Mouse (Mus musculus) neural tube, embryonic 11.5 days (tissue): Measurements from ENCODE around the gene Etfdh. TPM values are rescaled to one million over a fixed set of nuclear protein-coding genes. Genes with fewer than 3 reads are reported as not detected.
A peak's percentile ranks its signal among the peaks of the same experiment; 100 is the strongest.

Experiments
- ATAC-seq: fragments of 200-750 bp; cut with Nextera tagmentation; 2 replicates; pipeline ENCODE4 v1.8.0; 2017; ENCODE audit warnings: moderate number of reproducible peaks, mild to moderate bottlenecking, moderate TSS enrichment, moderate library complexity; ENCODE audit not compliant: insufficient read depth, low FRiP score, low TSS enrichment
- DNase-seq: peaks from one replicate; pipeline ENCODE4 v3.0.0-alpha.2; 2015; ENCODE audit warnings: low spot score
- H3K27ac ChIP-seq: fragments of 300-500 bp; sonication (generic); 2 replicates; pipeline ENCODE4 v1.5.1; 2014; ENCODE audit warnings: low read depth, mild to moderate bottlenecking, low read length
- H3K27me3 ChIP-seq: fragments of 300-500 bp; sonication (generic); 2 replicates; pipeline ENCODE4 v1.6.1; 2014; ENCODE audit warnings: mild to moderate bottlenecking, low read length, mixed read lengths; ENCODE audit not compliant: control insufficient read depth, insufficient read depth
- H3K36me3 ChIP-seq: fragments of 300-500 bp; sonication (generic); 2 replicates; pipeline ENCODE4 v1.6.1; 2014; ENCODE audit warnings: mild to moderate bottlenecking, low read length, moderate library complexity, mixed read lengths; ENCODE audit not compliant: control insufficient read depth, insufficient read depth
- H3K4me1 ChIP-seq: fragments of 300-500 bp; sonication (generic); 2 replicates; pipeline ENCODE4 v1.6.1; 2014; ENCODE audit warnings: low read length, mixed read lengths; ENCODE audit not compliant: control insufficient read depth, insufficient read depth
- H3K4me2 ChIP-seq: fragments of 300-500 bp; sonication (generic); 2 replicates; pipeline ENCODE4 v1.6.1; 2014; ENCODE audit warnings: low read depth, mild to moderate bottlenecking, moderate library complexity
- H3K4me3 ChIP-seq: fragments of 300-500 bp; sonication (generic); 2 replicates; pipeline ENCODE4 v1.5.1; 2014; ENCODE audit warnings: low read depth, low read length
- H3K9ac ChIP-seq: fragments of 300-500 bp; sonication (generic); 2 replicates; pipeline ENCODE4 v1.6.1; 2014; ENCODE audit warnings: mild to moderate bottlenecking, low read length
- H3K9me3 ChIP-seq: fragments of 300-500 bp; sonication (generic); 2 replicates; pipeline ENCODE4 v1.6.1; 2016; ENCODE audit warnings: low read length; ENCODE audit not compliant: control insufficient read depth
- WGBS: fragments of 180-500 bp; shearing (Covaris S2); extraction: QIAGEN DNeasy Blood & Tissue Kit; methylation state at CpG from one replicate; pipeline ENCODE4 v1.1.7; 2014; 5-methylcytosine and 5-hydroxymethylcytosine counted together
- polyA plus RNA-seq: library from polyadenylated mRNA; unstranded; fragments of >200 nt; fragmentation: Nextera tagmentation; extraction: Ambion mirVana; gene quantifications from 2 replicates; pipeline ENCODE4 v1.2.1, GENCODE M21; 2014

Etfdh gene
- polyA plus RNA-seq, 1 experiment from 2014 or later, result 56.1 TPM

- WGBS, result 78% methylated on average over 2 of the region's 2 CpGs
- Histone ChIP-seq H3K4me2 (no peak overlapping the region), H3K36me3 (no peaks in the 10 kb centered on the region; the same call in none of the 2 replicates), H3K9me3 (no peaks in the 10 kb centered on the region), H3K9ac (no peak overlapping the region), H3K4me1 (peaks cover 6% of the 10 kb centered on the region; the same call in 1 of the 2 replicates), H3K4me3 (no peak overlapping the region), H3K27ac (no peak overlapping the region), H3K27me3 (no peaks in the 10 kb centered on the region)
- ATAC-seq (no peak), DNase-seq (no peak)
Measured at GRCm38 (mm10) chr3:79589671-79590070, 39.6 kb downstream of the Etfdh start.

DNA sequence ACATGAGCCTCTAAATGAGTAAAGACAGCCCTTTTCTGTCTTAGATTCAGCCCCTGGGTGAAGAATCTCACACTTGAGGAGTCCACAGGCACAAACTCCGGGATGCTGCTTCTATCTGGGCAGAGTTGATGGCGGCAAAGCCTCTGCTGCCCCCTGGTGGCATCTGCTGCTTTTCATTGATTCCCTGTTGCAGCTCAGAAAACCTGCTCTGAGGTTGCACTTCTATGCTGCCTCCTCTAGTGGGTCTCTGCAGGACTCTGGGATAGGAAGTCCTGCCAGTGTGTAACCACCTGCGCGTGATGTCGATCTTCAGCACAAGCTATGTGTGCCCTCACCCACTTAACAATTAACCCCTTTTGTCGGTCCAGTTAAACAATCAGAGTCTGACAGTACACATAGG, 42.5 kb downstream of the Etfdh start:
- Histone ChIP-seq H3K36me3 (no peaks in the 10 kb centered on the region), H3K4me2 (no peak overlapping the region), H3K4me3 (no peak overlapping the region), H3K4me1 (no peaks in the 10 kb centered on the region; the same call in 1 of the 2 replicates), H3K9ac (no peak overlapping the region), H3K27me3 (no peaks in the 10 kb centered on the region), H3K27ac (no peak overlapping the region), H3K9me3 (no peaks in the 10 kb centered on the region)
- ATAC-seq (peak; percentile 78), DNase-seq (peak; percentile 94)
- WGBS, result 5% methylated on average over 6 of the region's 6 CpGs

DNA sequence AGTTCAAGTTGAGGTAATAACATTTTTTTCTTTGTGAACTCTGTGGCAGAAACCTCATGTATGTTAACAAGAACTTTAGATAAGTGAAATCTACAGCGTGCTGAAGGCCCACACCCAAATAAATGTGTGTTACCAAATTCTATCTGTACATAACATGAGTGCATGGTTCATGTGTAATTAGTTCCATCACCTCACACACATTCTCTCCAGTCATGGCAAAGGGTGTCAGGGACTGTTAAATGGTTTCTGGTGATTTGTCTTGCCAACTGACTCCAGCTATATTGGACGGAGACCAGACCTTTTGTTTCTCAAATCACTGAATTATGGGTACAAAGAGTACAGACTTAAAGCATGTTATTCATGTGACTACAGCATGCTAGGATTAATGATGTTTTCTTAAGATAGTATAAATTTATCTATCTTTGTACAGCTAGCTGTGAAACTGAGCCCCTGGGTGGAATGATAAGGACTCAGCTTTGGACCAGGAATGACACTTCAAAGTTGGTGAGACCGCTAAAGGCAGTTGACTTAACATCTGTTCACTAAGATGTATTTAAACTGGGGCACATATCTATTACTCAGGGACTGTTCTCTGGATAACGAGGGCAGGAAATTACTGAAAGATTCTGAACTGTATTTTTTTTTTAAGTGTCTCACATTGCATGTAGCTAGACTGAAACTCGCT, 49.3 kb downstream of the Etfdh start:
- no peak overlapping the region for H3K27ac ChIP-seq
- H3K27me3 ChIP-seq, result no peaks in the 10 kb centered on the region
- WGBS, result 81% methylated on average over 5 of the region's 5 CpGs
- no peak overlapping the region for H3K4me3 ChIP-seq
- no peak overlapping the region for H3K9ac ChIP-seq
- no peaks in the 10 kb centered on the region for H3K9me3 ChIP-seq
- ATAC-seq (no peak), DNase-seq (no peak)
- no peaks in the 10 kb centered on the region for H3K36me3 ChIP-seq
- H3K4me2 ChIP-seq, result no peak overlapping the region
- no peaks in the 10 kb centered on the region for H3K4me1 ChIP-seq

GRCm38 (mm10) chr3:79578164-79578563, 51.1 kb downstream of the Etfdh start:
- no peak for ATAC-seq
- 78% methylated on average over 6 of the region's 6 CpGs for WGBS
- DNase-seq, result no peak

DNA sequence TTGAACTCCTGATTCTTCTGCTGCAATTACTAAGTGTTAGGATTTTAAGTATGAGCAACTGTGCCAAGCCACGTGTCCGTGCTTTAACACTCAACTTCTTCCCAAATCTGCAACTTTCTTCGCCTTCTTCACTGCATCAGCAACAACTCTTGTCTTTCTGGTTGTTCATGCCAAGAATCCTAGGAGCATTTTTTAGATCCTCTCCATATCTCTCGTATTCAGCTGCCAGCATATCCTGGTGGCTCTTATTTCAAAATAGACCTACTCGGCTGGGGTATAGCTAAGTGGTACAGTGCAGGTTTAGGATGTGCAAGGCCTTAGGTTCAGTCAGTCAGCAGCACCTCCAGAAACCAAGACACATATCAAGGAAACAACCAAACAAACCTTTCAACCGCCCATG, 51.7 kb downstream of the Etfdh start:
- Histone ChIP-seq H3K9ac (no peak overlapping the region), H3K36me3 (no peaks in the 10 kb centered on the region), H3K27ac (no peak overlapping the region), H3K9me3 (no peaks in the 10 kb centered on the region), H3K4me2 (no peak overlapping the region), H3K4me3 (no peak overlapping the region), H3K27me3 (no peaks in the 10 kb centered on the region), H3K4me1 (no peaks in the 10 kb centered on the region)
- DNase-seq (no peak), ATAC-seq (no peak)
- WGBS, result 90% methylated on average over 6 of the region's 6 CpGs

More at GRCm38 (mm10) chr3:79578164-79578563, 51.1 kb downstream of the Etfdh start:
- Histone ChIP-seq H3K4me1 (no peaks in the 10 kb centered on the region), H3K4me3 (no peak overlapping the region), H3K27me3 (no peaks in the 10 kb centered on the region), H3K27ac (no peak overlapping the region), H3K4me2 (no peak overlapping the region), H3K9me3 (no peaks in the 10 kb centered on the region), H3K9ac (no peak overlapping the region), H3K36me3 (no peaks in the 10 kb centered on the region)

DNA sequence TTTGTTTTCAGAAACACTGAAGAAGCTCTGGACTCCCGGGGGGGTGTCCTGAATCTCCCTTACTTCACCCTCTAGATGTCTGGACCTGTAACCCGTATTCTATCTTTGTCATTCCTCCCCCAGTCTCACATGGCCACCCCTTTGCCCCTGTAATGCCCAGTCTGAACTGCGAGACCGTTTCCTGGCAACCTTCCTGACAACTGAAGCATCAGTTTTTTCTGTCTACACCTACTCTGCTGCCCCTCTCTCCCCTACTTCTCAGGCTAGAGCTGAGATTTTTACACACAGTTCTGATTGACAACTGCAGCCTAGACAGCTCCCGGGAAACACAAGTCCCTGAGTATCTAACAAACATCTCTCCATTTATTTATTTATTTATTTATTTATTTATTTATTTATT, 52.4 kb downstream of the Etfdh start:
- H3K27ac ChIP-seq, result no peak overlapping the region
- ATAC-seq, result 0 out of 2 replicates have a peak, but pooled peaks have one; percentile 23
- 48% methylated on average over 5 of the region's 5 CpGs for WGBS
- H3K9me3 ChIP-seq, result no peaks in the 10 kb centered on the region
- no peak overlapping the region for H3K4me2 ChIP-seq
- no peak overlapping the region for H3K4me3 ChIP-seq
- no peaks in the 10 kb centered on the region for H3K4me1 ChIP-seq
- DNase-seq, result no peak
- H3K27me3 ChIP-seq, result no peaks in the 10 kb centered on the region
- H3K36me3 ChIP-seq, result no peaks in the 10 kb centered on the region
- H3K9ac ChIP-seq, result no peak overlapping the region

DNA sequence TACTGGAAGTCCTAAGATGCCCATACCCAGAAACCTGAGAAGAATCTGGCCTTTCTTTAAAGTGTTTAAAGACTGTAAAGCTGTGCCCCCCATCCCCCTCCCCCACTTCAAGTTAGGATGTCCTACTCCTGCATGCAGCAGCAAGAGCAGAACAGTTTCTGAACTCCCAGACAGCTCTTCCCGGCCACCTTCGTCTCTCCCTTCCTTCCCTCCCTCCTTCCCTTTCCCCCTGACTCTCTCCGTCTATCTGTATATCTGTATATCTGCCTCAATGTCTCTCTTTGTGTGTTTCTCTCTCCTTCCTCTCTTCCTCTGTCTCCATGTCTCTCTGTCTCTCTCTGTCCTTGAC, 52.9 kb downstream of the Etfdh start:
- no peaks in the 10 kb centered on the region for H3K9me3 ChIP-seq
- no peak overlapping the region for H3K4me3 ChIP-seq
- 20% methylated on average over 3 of the region's 3 CpGs for WGBS
- ATAC-seq (no peak), DNase-seq (no peak)
- H3K36me3 ChIP-seq, result no peaks in the 10 kb centered on the region
- no peak overlapping the region for H3K9ac ChIP-seq
- no peak overlapping the region for H3K4me2 ChIP-seq
- H3K27me3 ChIP-seq, result no peaks in the 10 kb centered on the region
- no peak overlapping the region for H3K27ac ChIP-seq
- H3K4me1 ChIP-seq, result no peaks in the 10 kb centered on the region

DNA sequence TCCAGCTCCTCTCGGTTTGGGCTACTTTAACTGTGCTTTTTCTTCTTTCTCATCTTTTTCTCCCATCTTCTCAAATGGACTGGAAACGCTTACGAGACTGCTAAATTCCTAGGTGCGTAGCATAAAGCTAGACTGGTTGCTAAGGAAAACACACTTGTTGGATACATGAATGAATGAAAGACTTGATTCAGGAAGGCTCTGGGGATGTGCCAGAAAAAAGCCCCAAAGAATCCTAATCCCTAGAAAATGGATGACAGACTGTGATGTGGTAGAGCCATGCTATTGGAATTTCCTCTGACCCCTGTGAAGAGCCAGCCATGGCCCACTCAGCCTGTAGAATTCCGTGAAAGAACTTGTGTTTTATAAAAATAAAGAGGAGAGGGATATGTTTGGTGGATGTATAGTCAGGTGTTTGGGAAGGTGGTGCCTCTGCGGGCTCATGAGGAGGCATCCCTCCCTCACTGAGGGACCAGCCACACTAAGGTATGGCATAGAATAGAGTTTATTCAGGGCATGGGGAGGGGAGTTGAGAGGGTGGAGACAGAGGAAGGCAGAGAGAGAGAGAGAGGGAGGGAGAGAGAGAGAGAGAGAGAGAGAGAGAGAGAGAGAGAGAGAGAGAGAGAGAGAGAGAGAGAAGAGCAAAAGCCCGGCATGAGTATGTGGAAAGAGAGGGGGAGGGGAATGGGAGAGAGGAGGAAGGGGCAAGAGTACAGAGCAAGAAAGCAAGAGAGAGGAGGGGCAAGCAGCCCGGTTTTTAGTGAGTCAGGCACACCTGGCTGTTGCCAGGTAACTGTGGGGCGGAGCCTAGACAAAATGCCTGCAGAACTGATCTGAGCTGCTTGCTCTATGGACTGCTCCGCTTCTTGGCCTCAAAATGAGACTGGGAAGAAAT, 53.5 kb downstream of the Etfdh start:
- H3K4me2 ChIP-seq, result no peak overlapping the region

GRCm38 (mm10) chr3:79574336-79574735, 55.0 kb downstream of the Etfdh start:
- Histone ChIP-seq H3K27ac (no peak overlapping the region), H3K9ac (no peak overlapping the region), H3K27me3 (no peaks in the 10 kb centered on the region), H3K36me3 (no peaks in the 10 kb centered on the region), H3K9me3 (no peaks in the 10 kb centered on the region), H3K4me3 (no peak overlapping the region), H3K4me2 (no peak overlapping the region), H3K4me1 (no peaks in the 10 kb centered on the region)
- ATAC-seq (no peak), DNase-seq (no peak)
- WGBS, result 89% methylated on average over 3 of the region's 3 CpGs

More for the DNA sequence above, 53.5 kb downstream of the Etfdh start:
- H3K27ac ChIP-seq, result no peak overlapping the region
- no peaks in the 10 kb centered on the region for H3K27me3 ChIP-seq
- H3K4me1 ChIP-seq, result no peaks in the 10 kb centered on the region
- 37% methylated on average over 10 of the region's 10 CpGs for WGBS
- no peak overlapping the region for H3K4me3 ChIP-seq
- no peak for ATAC-seq
- H3K36me3 ChIP-seq, result no peaks in the 10 kb centered on the region
- no peak overlapping the region for H3K9ac ChIP-seq
- no peaks in the 10 kb centered on the region for H3K9me3 ChIP-seq
- no peak for DNase-seq
